Mouse (Mus musculus) cerebellum, adult 9-10 months (tissue): Measurements from ENCODE around the gene Psma7.

Source experiments
- DNase-seq: peaks from one replicate; pipeline ENCODE4 v3.0.0; 2022

Gene Psma7

DNA sequence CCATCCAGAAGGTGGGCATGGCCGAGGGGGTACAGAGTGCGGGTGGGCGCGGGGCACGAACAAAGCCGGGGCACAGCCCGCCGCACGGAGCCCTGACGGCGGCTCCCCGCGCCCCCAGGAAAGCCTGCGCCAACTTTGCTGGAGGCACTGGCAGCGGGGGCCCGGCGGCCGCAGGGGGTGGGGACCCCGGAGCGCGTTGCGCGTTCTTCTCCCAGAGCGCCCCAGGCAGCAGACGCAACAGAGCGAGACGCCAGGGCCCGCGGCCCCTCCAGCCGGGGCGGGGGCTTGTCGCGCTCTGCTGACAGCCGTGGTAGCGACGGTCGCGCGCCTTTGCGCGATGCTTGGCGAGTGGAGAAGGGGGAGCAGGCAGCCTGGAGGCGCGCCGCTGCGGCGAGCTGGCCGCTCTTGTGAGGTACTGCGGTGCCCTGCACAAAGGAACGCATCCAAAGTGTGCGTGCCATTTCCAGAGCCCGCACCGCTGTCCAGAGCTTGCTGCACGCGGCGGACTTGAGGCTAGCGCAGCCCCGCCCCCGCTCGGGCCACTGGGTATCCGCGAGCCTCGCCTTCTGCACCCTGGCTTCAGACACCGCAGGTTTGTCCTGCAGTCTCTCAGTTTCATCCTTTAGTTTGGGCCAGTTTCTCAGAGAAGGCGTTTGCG is 754 bp upstream of the Psma7 start:
- DNase-seq = peak; percentile 78

DNA sequence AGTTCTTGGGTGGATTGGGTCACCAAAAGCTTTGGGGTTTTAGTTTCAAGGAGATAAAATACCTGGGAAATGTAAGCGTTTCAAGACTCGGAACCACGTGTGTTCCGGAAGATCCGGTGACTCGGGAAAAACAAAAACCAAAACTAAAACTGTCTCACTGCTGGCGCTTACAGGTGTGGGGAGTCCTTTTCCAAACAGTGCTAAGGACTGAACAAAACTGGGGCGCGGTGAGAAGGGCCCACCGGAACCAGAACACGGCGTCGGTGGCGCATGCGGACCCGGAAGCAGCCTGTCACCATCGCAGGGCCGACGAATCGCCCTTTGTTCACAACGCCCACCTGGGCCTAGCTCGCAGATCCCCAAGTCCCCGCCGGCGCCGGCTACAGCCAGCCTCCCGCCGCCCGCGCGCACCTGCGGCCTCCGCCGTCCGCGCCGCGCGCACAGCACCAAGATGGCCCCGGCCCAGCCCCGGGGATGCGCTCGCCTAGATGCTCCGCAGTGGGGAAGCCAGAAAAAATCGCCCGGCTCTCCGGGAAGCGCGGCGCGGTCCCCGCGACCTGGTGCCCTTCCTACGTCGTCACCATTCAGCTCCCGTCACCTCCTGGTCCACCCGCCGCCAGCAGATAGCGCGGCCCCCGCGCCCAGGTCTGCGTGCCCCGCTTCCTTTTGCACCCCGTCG is 517 bp downstream of the Psma7 start:
- DNase-seq = no peak

DNA sequence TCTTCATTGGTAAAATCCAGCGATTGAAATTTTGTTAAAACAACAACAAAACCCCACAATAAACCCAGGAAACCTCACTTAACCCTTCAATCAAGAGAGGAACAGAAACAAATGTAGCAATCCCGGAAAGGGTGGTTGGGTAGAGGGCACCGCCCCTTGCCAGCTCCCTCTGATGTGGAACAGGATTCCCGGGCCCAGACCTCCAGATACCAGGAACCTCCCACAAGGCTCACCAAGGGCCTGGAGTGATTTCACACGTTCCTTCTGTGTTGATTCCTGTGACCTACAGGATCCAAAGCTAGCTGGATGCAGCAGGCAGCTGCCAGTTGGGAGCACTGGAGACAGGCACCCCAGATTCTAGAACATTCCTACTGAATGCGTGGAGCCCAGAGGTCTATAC is 1.8 kb downstream of the Psma7 start:
- no peak for DNase-seq

DNA sequence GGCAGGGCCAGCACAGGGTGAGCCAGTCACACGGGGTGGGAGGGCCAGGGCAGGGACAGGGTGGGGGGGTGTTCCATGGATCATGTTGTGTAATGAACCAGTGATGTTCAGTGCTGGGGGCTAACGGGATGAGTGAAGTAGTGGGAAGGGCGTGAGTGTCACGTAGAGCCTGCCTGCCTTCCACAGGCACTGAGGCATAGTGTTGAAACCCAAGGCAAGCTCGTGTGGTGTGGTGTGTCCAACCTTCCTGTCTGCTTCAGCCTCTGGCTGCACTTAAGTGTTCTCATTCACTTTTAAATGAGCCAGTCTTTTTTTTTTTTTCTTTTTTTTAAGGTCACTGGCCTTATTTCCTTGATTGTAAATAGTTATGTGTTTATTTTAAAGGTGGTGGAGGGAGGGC is 7.5 kb downstream of the Psma7 start:
- no peak for DNase-seq

- no peak for DNase-seq
Observed at GRCm38 (mm10) chr2:180033956-180034355, 8.3 kb downstream of the Psma7 start.

GRCm38 (mm10) chr2:180032925-180033324 is 9.3 kb downstream of the Psma7 start:
- DNase-seq = no peak

GRCm38 (mm10) chr2:180031270-180031669 is 11.0 kb downstream of the Psma7 start:
- no peak for DNase-seq

GRCm38 (mm10) chr2:180027768-180028167 is 14.5 kb downstream of the Psma7 start:
- no peak for DNase-seq

DNA sequence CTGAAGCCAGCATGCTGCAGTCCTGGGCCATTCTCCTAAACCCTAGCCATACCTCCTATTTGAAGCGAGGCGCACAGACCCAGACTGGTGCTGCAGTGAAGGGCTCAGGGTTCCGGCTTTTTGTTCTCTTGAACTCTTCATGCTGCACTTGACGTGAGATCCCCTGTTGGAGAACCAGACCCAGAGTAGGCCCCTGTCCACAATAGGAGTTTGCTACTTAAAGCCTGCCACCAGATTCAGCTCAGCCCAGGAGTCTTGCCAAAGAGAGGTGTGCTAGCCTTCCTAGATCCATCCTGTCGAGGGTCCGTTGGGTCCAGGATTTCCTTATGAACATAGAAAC is 16.4 kb downstream of the Psma7 start:
- DNase-seq = no peak

- peak; percentile 75 for DNase-seq
Observed at GRCm38 (mm10) chr2:180025135-180025860, 16.9 kb downstream of the Psma7 start.

DNA sequence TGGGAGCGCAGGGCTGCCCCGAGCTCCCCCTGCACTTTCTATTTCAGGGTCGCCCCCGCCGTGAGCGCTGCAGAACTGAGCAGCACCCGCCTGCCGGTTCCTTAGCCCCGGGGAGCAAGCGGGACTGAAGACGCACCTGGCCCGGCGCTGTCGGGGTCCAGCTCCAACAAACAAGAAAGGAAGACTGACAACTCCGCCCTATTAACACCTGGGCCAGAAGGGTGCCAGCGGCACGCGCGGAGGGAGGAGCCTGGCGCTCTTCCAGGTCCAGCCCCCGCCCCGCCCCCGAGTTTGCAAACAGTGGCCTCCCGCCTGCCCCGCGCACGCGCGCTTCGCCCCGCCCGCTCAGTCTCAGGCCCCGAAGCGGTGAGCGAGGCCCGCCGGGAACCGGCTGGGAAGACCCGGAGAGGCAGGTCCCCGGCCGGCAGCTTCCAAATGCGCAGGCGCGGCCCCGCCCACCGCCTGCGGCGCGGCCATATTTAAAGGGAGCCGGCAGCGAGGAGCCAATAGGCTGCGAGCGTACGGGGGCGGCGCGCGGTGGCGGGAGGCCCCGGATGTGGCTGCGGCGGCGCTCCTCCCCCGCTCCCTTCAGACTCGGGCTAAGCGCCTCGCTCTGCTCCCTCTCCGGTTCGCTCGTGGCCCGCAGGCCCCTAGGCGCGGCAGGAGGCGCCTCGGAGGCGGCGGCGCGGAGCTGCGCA is 17.7 kb downstream of the Psma7 start, which contains the start of gene Lsm14b:
Gene Lsm14b (plus strand): TSS at position 587 of the 698 bp plus-strand sequence.
- peak; percentile 99 for DNase-seq

DNA sequence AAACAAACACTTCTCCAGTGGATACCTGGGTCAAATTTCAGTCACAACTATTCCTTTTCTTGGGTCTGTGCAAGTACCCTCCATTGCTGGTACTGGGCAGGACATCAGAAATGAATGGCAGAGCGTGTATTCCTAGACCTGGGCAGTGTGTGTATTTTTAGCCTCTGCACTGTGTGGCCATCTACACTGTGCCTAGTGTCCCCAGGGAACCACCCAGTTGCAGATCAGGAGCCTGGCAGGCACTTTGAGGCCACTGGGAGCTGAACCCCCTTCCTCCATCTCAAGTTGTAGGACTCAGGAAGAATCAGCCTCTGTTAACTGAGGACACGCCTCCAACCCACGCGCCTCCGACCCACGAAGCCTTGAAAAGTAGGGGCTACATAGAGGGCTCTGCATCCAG is 19.5 kb downstream of the Psma7 start:
- peak; percentile 46 for DNase-seq

GRCm38 (mm10) chr2:180020919-180021318 is 21.3 kb downstream of the Psma7 start:
- DNase-seq = peak; percentile 74

- DNase-seq = peak; percentile 88
Observed at GRCm38 (mm10) chr2:180020091-180020661, 22.1 kb downstream of the Psma7 start.

DNA sequence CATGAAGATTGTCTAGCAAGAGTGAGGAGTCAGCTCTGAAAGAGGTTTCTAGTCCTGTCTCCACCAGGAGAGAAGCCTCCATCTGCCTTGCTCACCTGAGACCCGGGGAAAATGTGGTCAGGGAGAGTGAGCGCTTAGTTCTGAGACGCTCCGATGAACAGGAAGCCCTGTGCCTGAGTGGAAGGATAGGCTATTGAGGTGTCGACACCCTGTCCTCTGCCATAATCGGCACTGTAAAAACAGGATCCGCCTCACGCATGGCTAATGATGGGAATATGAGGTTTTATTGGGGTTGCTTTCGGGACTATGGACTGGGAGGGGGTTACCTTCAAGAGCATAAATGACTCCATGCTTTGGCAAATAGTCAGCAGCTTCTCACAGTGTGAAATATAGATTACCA is 23.7 kb downstream of the Psma7 start:
- no peak for DNase-seq

DNA sequence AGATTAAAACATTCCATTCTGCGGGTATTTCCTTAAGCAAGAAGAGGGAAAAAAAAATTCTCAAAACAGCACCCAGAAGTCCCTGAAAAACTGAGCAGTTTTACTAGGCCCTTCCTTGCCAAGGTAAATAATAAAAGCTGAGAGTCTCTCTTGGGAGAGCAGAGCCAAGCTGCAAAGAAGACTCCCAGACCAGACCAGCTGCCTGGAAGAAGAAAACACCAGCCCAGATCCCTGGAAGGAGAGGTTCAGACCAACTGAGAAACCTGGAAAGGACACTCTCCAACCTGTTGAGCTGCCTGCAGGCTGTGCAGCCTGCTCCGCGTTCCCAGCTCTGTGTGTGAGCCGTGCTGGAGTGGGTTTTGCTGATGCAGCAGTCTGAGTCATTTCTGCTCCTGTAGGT is 24.6 kb downstream of the Psma7 start:
- peak; percentile 6 for DNase-seq

- DNase-seq = no peak
Observed at GRCm38 (mm10) chr2:180013686-180014085, 28.5 kb downstream of the Psma7 start.

GRCm38 (mm10) chr2:180011370-180011769 is 30.9 kb downstream of the Psma7 start:
- no peak for DNase-seq

- DNase-seq = no peak
Observed at GRCm38 (mm10) chr2:180010686-180011085, 31.5 kb downstream of the Psma7 start.

DNA sequence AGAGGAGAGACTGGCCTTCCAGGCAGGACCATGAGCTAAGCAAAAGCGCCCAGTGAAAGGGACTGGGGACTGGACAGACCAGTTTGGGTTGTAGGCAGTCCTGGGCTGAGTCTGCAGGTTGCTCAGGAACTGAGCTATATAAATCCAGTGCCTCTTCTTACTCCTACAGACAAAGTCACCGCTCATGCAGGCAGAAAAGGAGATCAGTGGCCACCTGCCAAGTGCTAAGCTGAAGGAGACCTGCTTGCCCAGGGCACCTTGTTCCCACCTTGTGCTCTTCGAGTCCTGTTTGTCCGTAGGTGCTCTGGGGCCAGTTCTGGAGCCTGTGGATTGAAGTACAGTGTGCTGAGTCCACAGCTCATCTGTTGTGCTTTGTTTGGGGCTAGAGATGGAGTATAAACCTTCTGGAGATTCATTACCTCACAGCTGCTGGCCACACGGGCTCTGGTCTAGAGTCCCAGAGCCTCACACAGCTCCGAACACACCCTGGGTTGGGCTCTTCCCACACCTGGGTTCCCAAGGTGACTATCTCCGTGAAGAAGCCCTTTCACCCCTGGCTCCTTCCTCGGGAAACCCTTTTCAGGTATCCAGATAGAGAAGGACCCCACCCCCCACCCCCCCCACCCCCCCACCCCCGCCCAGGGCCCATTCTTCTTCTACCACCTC is 35.7 kb downstream of the Psma7 start:
- DNase-seq = no peak

DNA sequence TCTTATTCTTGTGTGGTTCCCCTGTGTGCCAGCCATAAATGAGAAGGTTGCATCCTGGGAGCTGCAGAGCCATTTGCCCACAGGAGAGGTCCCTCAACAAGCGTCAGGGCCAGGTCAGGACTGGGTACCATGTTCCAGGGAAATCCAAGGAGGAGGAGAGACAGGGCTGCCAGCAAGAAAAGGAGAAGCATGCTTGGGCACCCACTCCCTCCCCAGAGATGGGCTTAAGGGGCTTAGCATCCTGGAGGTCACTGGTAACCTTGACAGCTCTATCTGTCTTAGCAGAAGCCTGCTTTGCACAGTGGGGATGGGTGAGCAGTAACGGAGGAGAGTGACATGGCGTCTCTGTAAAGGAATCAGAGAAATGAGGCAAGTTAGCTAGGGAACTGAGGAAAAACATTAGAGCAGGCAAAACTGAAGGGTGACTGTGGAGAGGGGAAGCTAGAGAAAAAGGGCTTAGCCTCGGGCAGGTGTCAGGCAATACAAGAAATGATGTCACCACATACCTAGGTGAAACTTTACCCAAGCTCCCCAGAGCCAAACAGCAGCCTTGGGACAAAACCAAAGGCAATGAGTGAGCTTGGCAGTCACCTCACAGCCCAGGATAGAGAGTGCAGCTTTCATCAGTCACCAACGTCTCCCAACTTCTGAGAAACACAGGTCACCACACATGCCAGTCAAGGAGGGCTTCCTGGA is 36.4 kb downstream of the Psma7 start:
- DNase-seq = no peak

DNA sequence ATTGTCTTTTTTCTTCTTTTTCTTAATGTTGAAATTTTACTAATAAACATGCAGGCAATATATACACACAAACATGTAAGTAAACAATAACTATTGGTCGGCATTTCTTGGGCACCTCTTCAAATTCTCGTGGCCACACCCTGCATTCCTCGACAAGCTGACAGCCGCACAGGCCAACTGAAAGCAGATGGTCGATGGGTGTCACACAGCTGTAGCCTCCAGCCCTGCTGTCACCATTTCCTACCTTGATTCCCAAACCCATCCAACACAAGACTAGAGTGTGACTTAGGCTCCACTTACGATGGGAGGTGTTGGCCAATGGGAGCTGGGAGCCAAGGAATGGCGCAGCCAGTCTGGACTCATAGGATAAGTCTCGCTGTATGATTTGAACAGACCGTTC is 40.6 kb downstream of the Psma7 start:
- DNase-seq = no peak
